Mouse (Mus musculus) gastrocnemius, adult 18-20 months (tissue): ENCODE results near the gene Tns1. TPM values are rescaled to one million over a fixed set of nuclear protein-coding genes. Genes with fewer than 3 reads are reported as not detected.

Experiments used
- DNase-seq: peaks from one replicate; pipeline ENCODE4 v3.0.0; 2021; ENCODE audit warnings: low spot score
- total RNA-seq, 2 experiments: library from RNA; stranded (reverse); gene quantifications; 2 replicates each; pipeline ENCODE4 v1.2.3; 2021

The Tns1 gene
- total RNA-seq, 2 experiments from 2014 or later: 226 to 298 TPM

- no peak for DNase-seq
These were observed 90.0 kb downstream of the Tns1 start for GRCm38 (mm10) chr1:74034211-74034610.

GRCm38 (mm10) chr1:74033407-74033806 lies 90.8 kb downstream of the Tns1 start:
- no peak for DNase-seq

- DNase-seq: no peak
These were observed 91.3 kb downstream of the Tns1 start for GRCm38 (mm10) chr1:74032966-74033365.

- DNase-seq: no peak
These were observed 92.3 kb downstream of the Tns1 start for GRCm38 (mm10) chr1:74031771-74032609.

- DNase-seq: no peak
These were observed 93.3 kb downstream of the Tns1 start for GRCm38 (mm10) chr1:74030901-74031360.

GRCm38 (mm10) chr1:74030285-74030684 lies 94.0 kb downstream of the Tns1 start:
- no peak for DNase-seq

- no peak for DNase-seq
These were observed 94.6 kb downstream of the Tns1 start for GRCm38 (mm10) chr1:74029669-74030068.

- DNase-seq: peak; percentile 82
These were observed 95.4 kb downstream of the Tns1 start for GRCm38 (mm10) chr1:74028881-74029266.

- DNase-seq: no peak
These were observed 96.0 kb downstream of the Tns1 start for GRCm38 (mm10) chr1:74028118-74028880.

- DNase-seq: peak; percentile 71
These were observed 96.6 kb downstream of the Tns1 start for GRCm38 (mm10) chr1:74027559-74028091.

- no peak for DNase-seq
These were observed 97.5 kb downstream of the Tns1 start for GRCm38 (mm10) chr1:74026703-74027195.

- no peak for DNase-seq
These were observed 98.5 kb downstream of the Tns1 start for GRCm38 (mm10) chr1:74025651-74026226.

- no peak for DNase-seq
These were observed 99.0 kb downstream of the Tns1 start for GRCm38 (mm10) chr1:74025227-74025626.

- DNase-seq: no peak
These were observed 99.6 kb downstream of the Tns1 start for GRCm38 (mm10) chr1:74024452-74025190.

GRCm38 (mm10) chr1:74022998-74023397 lies 101.3 kb downstream of the Tns1 start:
- DNase-seq: no peak

- no peak for DNase-seq
These were observed 101.7 kb downstream of the Tns1 start for GRCm38 (mm10) chr1:74022536-74022935.

GRCm38 (mm10) chr1:74020235-74020634 lies 104.0 kb downstream of the Tns1 start:
- DNase-seq: no peak

GRCm38 (mm10) chr1:74017399-74018172 lies 106.7 kb downstream of the Tns1 start:
- DNase-seq: no peak

GRCm38 (mm10) chr1:74016618-74017017 lies 107.6 kb downstream of the Tns1 start:
- DNase-seq: no peak
